Mouse (Mus musculus) adrenal gland, adult 18-20 months (tissue): ENCODE results near the gene Uqcrq. TPM values are rescaled to one million over a fixed set of nuclear protein-coding genes. Genes with fewer than 3 reads are reported as not detected.

Source experiments
- DNase-seq, 2 experiments: peaks; one replicate each; pipeline ENCODE4 v3.0.0; 2021 to 2022; ENCODE audit warnings: low spot score in 2 of 2
- long read RNA-seq, 2 experiments: library from polyadenylated mRNA; stranded (forward); transcript quantifications; one replicate each; pipeline ENCODE4 v2.0.0; 2021
- total RNA-seq, 2 experiments: library from RNA; stranded (reverse); gene quantifications; 1 replicate in 1 of 2; 2 replicates in 1 of 2; pipeline ENCODE4 v1.2.3; 2021

The Uqcrq gene
- 1,000 to 10,000 TPM; 1,110 to 1,480 TPM for total RNA-seq
- long read RNA-seq, experiment 1, transcript Uqcrq-203 (3 exons, 405 nt) = minor isoform, 14 of 289 reads
- long read RNA-seq, experiment 1, transcript Uqcrq-201 (2 exons, 1,521 nt) = major isoform, 182 of 289 reads
- long read RNA-seq, experiment 1, transcript Uqcrq-204 (2 exons, 375 nt) = minor isoform, 6 of 289 reads
- long read RNA-seq, experiment 1, partial matches to known transcripts = 84 of 289 reads
- long read RNA-seq, experiment 1, other reads (novel, unspliced or antisense) = 1 of 289 reads
- long read RNA-seq, experiment 2, transcript Uqcrq-203 (3 exons, 405 nt) = minor isoform, 44 of 1,234 reads
- long read RNA-seq, experiment 2, transcript Uqcrq-201 (2 exons, 1,521 nt) = major isoform, 717 of 1,234 reads
- long read RNA-seq, experiment 2, partial matches to known transcripts = 462 of 1,234 reads
- long read RNA-seq, experiment 2, other reads (novel, unspliced or antisense) = 7 of 1,234 reads

- DNase-seq = peak; percentile 90 to 95
Observed at GRCm38 (mm10) chr11:53430670-53431346, at the start of gene Uqcrq, which contains the start of gene Gdf9. Gene Uqcrq (minus strand): TSS chr11:53430831. Gene Gdf9 (plus strand): TSS chr11:53431023.

- peak in 1 of 2 experiments; percentile 40 for DNase-seq
Observed at GRCm38 (mm10) chr11:53479783-53480301, 49.2 kb upstream of the Uqcrq start, which contains the start of the genes Gm9945 and Sowaha. Gene Gm9945 (plus strand): TSS chr11:53480166. Gene Sowaha (minus strand): TSS chr11:53480274.

- no peak for DNase-seq
Observed at GRCm38 (mm10) chr11:53479171-53479782, 48.6 kb upstream of the Uqcrq start.

- no peak for DNase-seq
Observed at GRCm38 (mm10) chr11:53478383-53479170, 47.9 kb upstream of the Uqcrq start.

- no peak for DNase-seq
Observed at GRCm38 (mm10) chr11:53477833-53478232, 47.2 kb upstream of the Uqcrq start.

GRCm38 (mm10) chr11:53475620-53476019 is 45.0 kb upstream of the Uqcrq start:
- no peak for DNase-seq

GRCm38 (mm10) chr11:53472709-53473108 is 42.1 kb upstream of the Uqcrq start:
- DNase-seq = no peak

- peak; percentile 91 to 92 for DNase-seq
Observed at GRCm38 (mm10) chr11:53469968-53470695, 39.5 kb upstream of the Uqcrq start, which contains the start of gene Gm9837. Gene Gm9837 (minus strand): TSS chr11:53470479.

GRCm38 (mm10) chr11:53469294-53469967 is 38.8 kb upstream of the Uqcrq start:
- DNase-seq = no peak

GRCm38 (mm10) chr11:53466231-53466971 is 35.8 kb upstream of the Uqcrq start:
- peak; percentile 73 to 78 for DNase-seq

- DNase-seq = no peak
Observed at GRCm38 (mm10) chr11:53463551-53464424, 33.2 kb upstream of the Uqcrq start.

GRCm38 (mm10) chr11:53461727-53462126 is 31.1 kb upstream of the Uqcrq start:
- DNase-seq = no peak

- no peak for DNase-seq
Observed at GRCm38 (mm10) chr11:53460192-53460591, 29.6 kb upstream of the Uqcrq start.

GRCm38 (mm10) chr11:53458996-53459395 is 28.4 kb upstream of the Uqcrq start:
- DNase-seq = no peak

- no peak for DNase-seq
Observed at GRCm38 (mm10) chr11:53457372-53457954, 26.8 kb upstream of the Uqcrq start.

GRCm38 (mm10) chr11:53456474-53457371 is 26.1 kb upstream of the Uqcrq start, which contains the start of the genes Gm10447 and Shroom1:
Gene Gm10447 (minus strand): TSS chr11:53457110.
Gene Shroom1 (plus strand): TSS chr11:53457205.
- peak; percentile 62 for DNase-seq
